Mouse (Mus musculus): ENCODE data around the gene Nfyb. TPM values are rescaled to one million over a fixed set of nuclear protein-coding genes. Genes with fewer than 3 reads are reported as not detected.

Gene Nfyb
- polyA plus RNA-seq, 1 experiment from 2014 or later: 42.7 TPM

DNA sequence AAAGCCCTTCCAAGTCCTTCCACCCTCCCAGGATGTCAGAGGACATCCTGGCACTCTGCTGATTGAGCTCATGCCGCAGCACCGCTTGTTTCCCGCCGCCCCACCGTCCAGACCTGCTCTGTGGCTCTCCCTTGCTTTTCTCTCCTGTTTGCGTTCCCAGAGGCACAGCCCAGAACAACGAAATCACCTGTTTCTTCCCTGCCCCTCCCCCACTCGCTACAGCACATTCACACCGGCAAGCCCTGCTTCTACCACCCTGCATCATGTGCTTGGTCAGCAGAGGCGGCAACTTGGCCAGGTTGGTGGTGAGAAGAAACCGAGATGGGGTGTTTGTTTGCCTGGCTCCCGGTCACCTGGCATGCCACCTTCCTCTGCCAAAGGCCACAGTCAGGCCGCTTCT, 13.9 kb upstream of the Nfyb start:
- ATAC-seq: peak; percentile 39; the same call in 1 of the 2 replicates
- H3K27me3 ChIP-seq (replicated peaks): no peaks in the 10 kb centered on the region
- WGBS: 27% methylated on average over 13 of the region's 13 CpGs
- H3K4me1 ChIP-seq (replicated peaks): no peaks in the 10 kb centered on the region
- no peak overlapping the region for H3K9ac ChIP-seq
- no peak overlapping the region for H3K4me3 ChIP-seq (replicated peaks)
- 0 out of 2 replicates have a peak overlapping the region, but pooled peaks have one; percentile 9 for H3K4me2 ChIP-seq (replicated peaks)
- H3K9me3 ChIP-seq: no peaks in the 10 kb centered on the region
- 0 out of 2 replicates have a peak overlapping the region, but pooled peaks have one; percentile 17 for H3K27ac ChIP-seq
- no peaks in the 10 kb centered on the region for H3K36me3 ChIP-seq

DNA sequence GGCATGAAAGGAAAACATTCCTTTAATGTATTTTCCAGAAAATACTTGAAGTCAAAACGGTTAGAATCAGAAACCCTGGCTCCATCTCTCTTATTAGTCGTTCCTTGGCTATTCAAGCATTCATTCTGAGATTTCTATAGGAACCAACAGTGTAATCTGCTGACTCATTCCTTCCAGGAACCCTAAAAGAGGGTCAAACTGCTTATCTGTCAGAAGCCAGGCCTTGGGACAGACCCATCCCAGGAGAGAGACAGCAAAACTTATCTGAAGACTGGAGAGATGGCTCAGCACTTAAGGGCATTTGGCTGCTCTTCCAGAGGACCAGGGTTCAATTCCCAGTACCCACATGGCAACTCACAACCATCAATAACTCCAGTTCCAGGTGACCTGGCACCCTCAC, 13.1 kb upstream of the Nfyb start:
- WGBS: 63% methylated on average over 2 of the region's 2 CpGs

DNA sequence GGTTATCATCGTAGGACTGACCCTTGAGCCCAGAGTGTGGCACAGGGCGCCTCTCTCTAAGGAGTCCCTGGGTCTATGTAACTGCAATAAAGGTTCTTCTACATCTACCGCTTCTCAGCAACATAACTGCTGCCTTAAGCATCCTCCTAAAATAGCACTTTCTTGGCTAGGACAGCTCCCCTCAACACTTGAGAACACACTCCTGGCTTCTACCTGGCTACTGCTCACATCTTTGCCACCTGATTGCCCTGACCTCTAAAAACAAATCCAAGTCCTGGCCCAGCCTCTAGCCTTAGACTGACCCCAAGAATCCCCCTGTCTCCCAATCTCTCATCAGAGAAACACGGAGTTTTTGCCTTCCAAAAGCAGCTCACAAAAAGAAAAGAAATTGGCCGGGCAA, 10.9 kb upstream of the Nfyb start:
- Histone ChIP-seq H3K9me3 (no peaks in the 10 kb centered on the region), H3K9ac (no peak overlapping the region), H3K27me3 (replicated peaks) (no peaks in the 10 kb centered on the region), H3K4me1 (replicated peaks) (no peaks in the 10 kb centered on the region), H3K4me2 (replicated peaks) (no peak overlapping the region), H3K36me3 (no peaks in the 10 kb centered on the region), H3K4me3 (replicated peaks) (no peak overlapping the region), H3K27ac (no peak overlapping the region)
- ATAC-seq: no peak
- 92% methylated on average over 5 of the region's 5 CpGs for WGBS

More for the DNA sequence above, 13.1 kb upstream of the Nfyb start:
- H3K9ac ChIP-seq: no peak overlapping the region
- no peak overlapping the region for H3K4me2 ChIP-seq (replicated peaks)
- H3K4me3 ChIP-seq (replicated peaks): no peak overlapping the region
- no peak overlapping the region for H3K27ac ChIP-seq
- ATAC-seq: no peak
- H3K27me3 ChIP-seq (replicated peaks): no peaks in the 10 kb centered on the region
- no peaks in the 10 kb centered on the region for H3K4me1 ChIP-seq (replicated peaks)
- no peaks in the 10 kb centered on the region for H3K36me3 ChIP-seq
- H3K9me3 ChIP-seq: no peaks in the 10 kb centered on the region

DNA sequence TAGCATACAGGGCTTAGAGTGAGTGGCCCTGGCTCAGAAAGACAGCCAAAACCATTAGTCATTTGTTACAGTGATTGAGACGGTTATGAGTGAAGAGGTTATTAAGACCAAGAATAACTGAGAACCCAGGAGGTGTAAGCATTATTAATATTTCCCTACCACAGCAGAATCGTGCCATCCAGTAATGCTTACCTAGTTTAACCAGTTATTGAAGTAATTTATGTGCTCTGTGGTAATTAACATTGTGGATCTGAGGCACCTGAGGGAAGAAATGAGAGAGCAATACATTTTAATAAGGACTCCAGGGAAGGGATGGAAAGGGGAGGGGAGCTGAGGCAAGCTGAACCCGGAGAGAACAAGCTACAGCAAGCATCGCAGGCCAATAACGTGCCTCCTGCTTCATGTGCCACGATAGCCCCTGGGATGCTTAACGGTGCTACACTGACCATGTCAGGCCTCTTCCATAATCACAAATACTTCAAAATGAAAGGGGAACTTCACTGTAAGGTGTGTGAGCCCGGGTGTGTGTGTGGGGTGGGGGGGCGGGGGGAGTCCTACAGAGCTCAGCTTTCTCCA, 7.7 kb upstream of the Nfyb start:
- Histone ChIP-seq H3K27ac (no peak overlapping the region), H3K4me1 (replicated peaks) (no peaks in the 10 kb centered on the region), H3K4me2 (replicated peaks) (no peak overlapping the region), H3K4me3 (replicated peaks) (no peak overlapping the region), H3K9me3 (no peaks in the 10 kb centered on the region), H3K36me3 (no peaks in the 10 kb centered on the region), H3K27me3 (replicated peaks) (no peaks in the 10 kb centered on the region), H3K9ac (no peak overlapping the region)
- no peak for ATAC-seq
- WGBS: 77% methylated on average over 9 of the region's 9 CpGs

DNA sequence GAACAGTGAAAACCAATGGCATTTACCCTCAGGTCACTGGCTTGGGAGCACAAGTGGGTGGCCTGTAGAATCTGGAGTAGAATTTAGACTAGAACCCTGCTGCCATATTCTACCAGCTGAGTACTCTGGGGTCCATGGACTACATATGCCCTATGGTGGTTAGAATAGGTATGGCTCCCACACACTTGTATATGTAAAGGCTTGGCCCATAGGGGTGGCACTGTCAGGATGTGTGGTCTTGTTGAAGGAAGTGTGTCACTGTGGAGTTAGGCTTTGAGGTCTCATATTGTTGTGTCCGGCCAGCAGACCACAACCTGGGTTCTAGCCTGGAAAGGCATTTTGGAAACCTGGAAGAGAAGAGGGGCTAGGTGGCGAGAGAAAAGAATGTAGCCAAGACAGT, 6.8 kb upstream of the Nfyb start:
- WGBS: 81% methylated on average over 2 of the region's 2 CpGs

DNA sequence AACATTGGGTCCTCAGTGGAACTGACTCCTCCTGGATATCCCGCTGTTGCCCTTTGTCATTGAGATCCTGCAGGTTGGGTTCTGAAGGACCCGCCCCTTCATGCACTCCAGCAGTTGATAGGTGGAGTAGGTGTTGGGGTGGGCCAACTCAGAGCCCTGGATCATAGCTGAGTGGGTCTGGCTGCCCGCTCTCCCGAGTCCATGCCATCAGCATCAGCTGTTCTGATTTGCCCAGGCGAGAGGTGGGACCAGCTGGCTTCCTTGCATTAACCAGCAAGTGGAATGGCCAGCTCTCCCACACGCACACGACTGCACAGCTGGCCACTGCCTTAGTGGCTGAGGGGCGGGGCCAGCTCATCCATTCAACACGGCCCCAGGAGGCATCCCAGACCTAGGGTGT, 5.0 kb upstream of the Nfyb start:
- no peaks in the 10 kb centered on the region for H3K9me3 ChIP-seq
- no peak overlapping the region for H3K27ac ChIP-seq
- 30% methylated on average over 9 of the region's 9 CpGs for WGBS
- no peak overlapping the region for H3K4me2 ChIP-seq (replicated peaks)
- H3K4me3 ChIP-seq (replicated peaks): no peak overlapping the region
- 0 out of 2 replicates have a peak, but pooled peaks cover 4% of the 10 kb centered on the region for H3K4me1 ChIP-seq (replicated peaks)
- no peaks in the 10 kb centered on the region for H3K27me3 ChIP-seq (replicated peaks)
- no peak overlapping the region for H3K9ac ChIP-seq
- ATAC-seq: 0 out of 2 replicates have a peak, but pooled peaks have one; percentile 13
- no peaks in the 10 kb centered on the region for H3K36me3 ChIP-seq

More for the DNA sequence above, 6.8 kb upstream of the Nfyb start:
- no peak for ATAC-seq
- no peaks in the 10 kb centered on the region for H3K4me1 ChIP-seq (replicated peaks)
- H3K27me3 ChIP-seq (replicated peaks): no peaks in the 10 kb centered on the region
- H3K27ac ChIP-seq: no peak overlapping the region
- H3K36me3 ChIP-seq: no peaks in the 10 kb centered on the region
- H3K4me2 ChIP-seq (replicated peaks): no peak overlapping the region
- H3K9ac ChIP-seq: no peak overlapping the region
- no peak overlapping the region for H3K4me3 ChIP-seq (replicated peaks)
- no peaks in the 10 kb centered on the region for H3K9me3 ChIP-seq

DNA sequence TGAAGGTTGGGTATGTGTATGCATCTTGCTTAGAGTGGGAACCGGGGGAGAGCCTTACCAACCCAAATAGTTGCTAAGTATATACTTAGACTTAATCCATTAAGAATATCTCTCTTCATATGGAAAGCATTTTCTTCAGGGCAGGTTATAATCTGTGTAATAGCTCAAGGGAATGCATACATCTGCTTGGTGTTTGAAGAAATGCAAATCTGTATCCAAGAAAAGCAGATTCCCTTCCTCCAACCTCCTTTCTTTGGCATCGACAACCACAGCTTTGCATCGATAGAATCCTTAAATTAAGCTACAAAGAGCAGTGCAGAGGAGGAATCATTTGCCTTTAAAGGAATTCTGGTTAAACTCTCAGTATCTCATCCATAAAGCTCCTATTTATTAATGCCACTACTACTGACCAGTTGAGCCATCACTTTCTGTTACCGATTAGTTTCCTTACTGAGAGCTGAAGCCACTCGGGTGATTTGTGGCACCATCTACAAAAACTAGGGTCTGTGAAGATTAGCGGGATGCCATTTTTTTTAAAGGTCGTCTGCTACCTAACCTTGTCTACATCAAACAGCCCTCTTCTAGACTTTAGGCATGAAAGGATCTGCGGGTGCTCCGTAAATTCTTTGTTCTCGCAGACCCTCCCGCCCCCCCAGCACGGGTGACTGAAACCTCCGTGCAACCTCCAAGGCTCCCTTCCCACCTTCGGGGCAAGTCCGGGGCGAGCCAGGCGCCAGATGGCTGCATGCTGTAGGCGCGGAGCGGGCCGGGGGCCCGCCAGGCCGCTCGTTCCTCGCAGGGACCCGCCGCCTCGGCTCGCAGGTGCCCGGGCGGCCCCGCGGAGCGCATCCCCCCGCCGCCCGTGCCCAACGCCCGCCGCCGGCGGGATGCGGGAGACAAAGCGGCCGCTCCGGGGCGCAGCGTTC, 925 bp downstream of the Nfyb start:
- peaks cover 14% of the 10 kb centered on the region for H3K36me3 ChIP-seq
- peak overlapping the region; percentile 98 for H3K9ac ChIP-seq
- H3K4me3 ChIP-seq (replicated peaks): peak overlapping the region; percentile 92
- H3K27ac ChIP-seq: peak overlapping the region; percentile 99
- under 1% methylated on average over 48 of the region's 48 CpGs for WGBS
- peaks cover 15% of the 10 kb centered on the region; the same call in 1 of the 2 replicates for H3K4me1 ChIP-seq (replicated peaks)
- no peak; the same call in 1 of the 2 replicates for ATAC-seq
- no peaks in the 10 kb centered on the region for H3K27me3 ChIP-seq (replicated peaks)
- H3K4me2 ChIP-seq (replicated peaks): peak overlapping the region; percentile 90
- H3K9me3 ChIP-seq: no peaks in the 10 kb centered on the region

DNA sequence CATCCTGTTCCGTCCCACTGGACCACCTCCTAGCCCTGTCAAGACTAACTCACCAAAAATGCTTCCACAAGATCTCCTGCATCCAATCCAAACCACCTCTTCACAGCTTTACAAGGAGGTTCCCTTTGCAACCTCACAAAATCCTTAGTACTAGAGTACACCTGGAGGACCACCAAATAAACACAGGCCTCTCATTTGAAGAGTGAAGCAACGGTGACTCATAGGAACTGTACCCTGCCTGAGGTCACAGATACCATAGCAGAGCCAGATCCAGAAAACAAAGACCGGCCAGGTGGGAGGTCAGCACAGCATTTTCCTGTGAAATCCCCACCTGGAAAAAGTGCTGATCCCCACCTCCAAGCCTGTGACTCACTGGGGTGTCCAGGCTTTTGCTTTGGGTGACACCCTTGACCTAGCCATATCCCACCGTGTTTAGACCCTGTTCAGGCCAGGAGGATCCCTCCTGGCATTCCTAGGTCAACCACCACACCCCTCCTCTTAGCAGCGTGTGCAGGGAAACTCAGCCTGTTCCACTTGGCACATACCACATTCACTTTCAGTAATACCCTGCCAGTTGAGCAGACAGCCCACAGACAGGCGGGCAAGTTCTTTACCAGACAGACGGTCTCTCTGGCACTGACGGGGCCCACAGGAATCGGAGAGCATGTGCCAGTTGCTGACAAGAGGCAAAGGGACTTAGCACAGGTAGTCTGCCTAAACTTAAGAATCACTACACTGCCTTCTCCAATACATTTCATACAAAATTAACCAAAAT, 2.7 kb downstream of the Nfyb start:
- Histone ChIP-seq H3K27ac (no peak overlapping the region), H3K4me1 (replicated peaks) (peaks cover 15% of the 10 kb centered on the region; the same call in 1 of the 2 replicates), H3K4me3 (replicated peaks) (no peak overlapping the region), H3K36me3 (peaks cover 24% of the 10 kb centered on the region), H3K4me2 (replicated peaks) (no peak overlapping the region), H3K27me3 (replicated peaks) (no peaks in the 10 kb centered on the region), H3K9me3 (no peaks in the 10 kb centered on the region), H3K9ac (no peak overlapping the region)
- no peak for ATAC-seq
- 82% methylated on average over 9 of the region's 9 CpGs for WGBS

DNA sequence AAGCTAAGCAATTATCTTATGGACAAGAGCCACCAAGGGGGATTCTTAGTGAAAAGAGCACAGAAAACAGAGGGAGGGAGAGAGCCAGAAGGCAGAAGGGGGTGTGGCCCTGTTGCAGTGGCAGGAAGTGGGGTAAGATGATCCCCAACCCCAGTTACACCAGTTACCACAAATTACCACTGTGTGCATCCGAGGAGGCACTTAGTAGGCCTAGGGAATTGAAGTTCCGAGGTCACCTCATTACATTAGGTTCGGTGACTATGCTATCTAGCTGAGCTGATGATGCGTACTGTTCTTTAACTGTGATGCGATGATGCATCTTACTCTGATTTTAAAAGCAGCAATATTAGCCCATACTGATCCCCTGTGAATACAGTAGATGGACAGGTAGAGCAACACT, 4.2 kb downstream of the Nfyb start:
- H3K4me2 ChIP-seq (replicated peaks): no peak overlapping the region
- peaks cover 36% of the 10 kb centered on the region for H3K36me3 ChIP-seq
- H3K4me1 ChIP-seq (replicated peaks): peaks cover 15% of the 10 kb centered on the region; the same call in 1 of the 2 replicates
- H3K9me3 ChIP-seq: no peaks in the 10 kb centered on the region
- no peak for ATAC-seq
- H3K27me3 ChIP-seq (replicated peaks): no peaks in the 10 kb centered on the region
- WGBS: 94% methylated on average over 5 of the region's 5 CpGs
- H3K9ac ChIP-seq: no peak overlapping the region
- no peak overlapping the region for H3K4me3 ChIP-seq (replicated peaks)
- no peak overlapping the region for H3K27ac ChIP-seq

DNA sequence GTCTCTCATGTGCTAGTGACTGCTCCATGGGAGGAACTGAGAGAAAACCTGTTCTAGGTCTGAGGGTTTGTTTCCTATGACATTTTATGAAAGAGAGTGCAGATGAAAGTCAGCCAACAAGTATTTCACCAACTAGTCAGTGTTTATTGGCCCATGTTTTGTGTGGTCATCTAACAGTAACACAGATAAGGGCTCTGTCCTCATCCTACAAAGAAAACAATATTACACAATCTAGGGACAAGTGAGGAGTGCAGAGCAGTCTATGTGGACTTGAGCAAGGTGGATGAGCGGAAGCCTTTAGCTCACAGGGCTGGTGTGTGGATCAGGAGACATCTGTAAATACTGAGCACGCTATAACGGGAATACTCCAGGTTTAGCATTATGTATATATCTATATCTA, 5.1 kb downstream of the Nfyb start:
- no peak for ATAC-seq
- H3K9me3 ChIP-seq: no peaks in the 10 kb centered on the region
- H3K27me3 ChIP-seq (replicated peaks): no peaks in the 10 kb centered on the region
- H3K9ac ChIP-seq: no peak overlapping the region
- H3K36me3 ChIP-seq: peaks cover 41% of the 10 kb centered on the region
- H3K4me3 ChIP-seq (replicated peaks): no peak overlapping the region
- peaks cover 11% of the 10 kb centered on the region; the same call in 1 of the 2 replicates for H3K4me1 ChIP-seq (replicated peaks)
- WGBS: 89% methylated on average over 3 of the region's 3 CpGs
- no peak overlapping the region for H3K4me2 ChIP-seq (replicated peaks)
- no peak overlapping the region for H3K27ac ChIP-seq

DNA sequence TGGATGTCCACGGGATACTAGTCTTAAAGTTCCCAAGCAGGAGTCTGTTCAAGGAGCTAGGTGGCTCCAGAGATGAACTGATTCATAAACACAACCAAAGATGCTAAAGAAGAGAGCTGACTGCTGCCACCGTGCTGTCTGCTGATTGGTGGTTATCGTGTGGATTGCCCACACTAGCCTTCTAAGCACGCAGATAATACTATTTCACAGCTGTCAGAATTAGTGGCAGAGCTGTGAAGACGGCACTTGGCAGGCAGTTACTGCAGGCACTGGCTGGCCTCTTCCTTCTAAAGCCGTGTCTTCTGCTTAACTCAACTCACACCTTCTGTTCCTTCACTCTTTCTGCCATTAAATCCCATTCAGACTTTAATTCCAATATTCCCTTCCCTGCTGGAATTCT, 5.6 kb downstream of the Nfyb start:
- Histone ChIP-seq H3K27ac (no peak overlapping the region), H3K9ac (no peak overlapping the region), H3K27me3 (replicated peaks) (no peaks in the 10 kb centered on the region), H3K4me2 (replicated peaks) (no peak overlapping the region), H3K9me3 (no peaks in the 10 kb centered on the region), H3K4me3 (replicated peaks) (no peak overlapping the region), H3K36me3 (peaks cover 45% of the 10 kb centered on the region), H3K4me1 (replicated peaks) (peaks cover 11% of the 10 kb centered on the region; the same call in 1 of the 2 replicates)
- WGBS: 85% methylated on average over 6 of the region's 6 CpGs
- ATAC-seq: no peak

DNA sequence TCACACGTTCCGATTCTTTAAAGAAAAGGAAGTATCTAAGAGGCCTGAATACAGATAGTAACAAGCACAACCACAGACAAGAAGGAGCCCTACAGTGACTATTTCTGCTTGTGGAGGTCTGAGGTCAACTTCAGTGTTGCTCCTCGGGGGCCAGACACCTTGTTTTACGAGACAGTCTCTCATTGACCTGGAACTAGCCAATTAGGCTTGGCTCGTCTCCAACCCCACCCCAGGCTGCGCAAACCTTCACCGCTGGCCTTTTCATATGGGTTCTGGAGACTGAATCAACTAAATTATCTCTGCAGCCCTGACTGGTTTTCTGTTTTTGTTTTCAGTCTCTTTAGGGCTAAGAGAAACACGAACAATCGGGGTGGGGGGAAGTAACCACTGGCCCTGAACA, 6.6 kb downstream of the Nfyb start:
- Histone ChIP-seq H3K4me2 (replicated peaks) (no peak overlapping the region), H3K36me3 (peaks cover 46% of the 10 kb centered on the region), H3K9ac (no peak overlapping the region), H3K9me3 (no peaks in the 10 kb centered on the region), H3K27ac (no peak overlapping the region), H3K27me3 (replicated peaks) (no peaks in the 10 kb centered on the region), H3K4me1 (replicated peaks) (peaks cover 10% of the 10 kb centered on the region; the same call in 1 of the 2 replicates), H3K4me3 (replicated peaks) (no peak overlapping the region)
- no peak for ATAC-seq
- 72% methylated on average over 9 of the region's 9 CpGs for WGBS
